Mouse (Mus musculus) right cerebral cortex, adult 2 months (tissue): Measurements from ENCODE around the gene Slc17a7.
A peak's percentile ranks its signal among the peaks of the same experiment; 100 is the strongest.
"Not testable (repeated sequence)": the region's sequence is repeated elsewhere in the genome, so short reads cannot be mapped to it uniquely, and the experiment has no call there.

ENCODE experiments used
- DNase-seq, 2 experiments: peaks; one replicate each; pipeline ENCODE4 v3.0.0; 2021 to 2022; ENCODE audit warnings: low spot score in 2 of 2

The Slc17a7 gene

GRCm38 (mm10) chr7:45133446-45134159 is 30.1 kb upstream of the Slc17a7 start:
- no peak for DNase-seq

GRCm38 (mm10) chr7:45134544-45135026 is 29.2 kb upstream of the Slc17a7 start:
- no peak for DNase-seq

- DNase-seq = no peak
Observed at GRCm38 (mm10) chr7:45135370-45135769, 28.4 kb upstream of the Slc17a7 start.

- peak; percentile 89 to 91 for DNase-seq
Observed at GRCm38 (mm10) chr7:45135993-45136567, 27.7 kb upstream of the Slc17a7 start, which contains the start of the genes Gm45713 and Flt3l. Gene Gm45713, minus strand, starts transcription at chr7:45136231. Gene Flt3l, minus strand, starts transcription at chr7:45136432.

- DNase-seq = no peak
Observed at GRCm38 (mm10) chr7:45137171-45138006, 26.4 kb upstream of the Slc17a7 start.

- DNase-seq = no peak
Observed at GRCm38 (mm10) chr7:45138403-45138802, 25.3 kb upstream of the Slc17a7 start.

- no peak for DNase-seq
Observed at GRCm38 (mm10) chr7:45139904-45140723, 23.6 kb upstream of the Slc17a7 start.

- DNase-seq = no peak
Observed at GRCm38 (mm10) chr7:45141319-45141718, 22.4 kb upstream of the Slc17a7 start.

GRCm38 (mm10) chr7:45141914-45142313 is 21.8 kb upstream of the Slc17a7 start:
- DNase-seq = no peak

- no peak for DNase-seq
Observed at GRCm38 (mm10) chr7:45144368-45145174, 19.2 kb upstream of the Slc17a7 start.

GRCm38 (mm10) chr7:45145460-45145859 is 18.3 kb upstream of the Slc17a7 start:
- no peak for DNase-seq

GRCm38 (mm10) chr7:45147267-45147666 is 16.5 kb upstream of the Slc17a7 start:
- DNase-seq = no peak

GRCm38 (mm10) chr7:45147899-45148298 is 15.8 kb upstream of the Slc17a7 start:
- no peak for DNase-seq

- DNase-seq = no peak
Observed at GRCm38 (mm10) chr7:45148534-45149098, 15.1 kb upstream of the Slc17a7 start.

- DNase-seq = no peak
Observed at GRCm38 (mm10) chr7:45149545-45149944, 14.2 kb upstream of the Slc17a7 start.

- DNase-seq = no peak
Observed at GRCm38 (mm10) chr7:45150321-45150720, 13.4 kb upstream of the Slc17a7 start.

- no peak for DNase-seq
Observed at GRCm38 (mm10) chr7:45151303-45151702, 12.4 kb upstream of the Slc17a7 start.

- DNase-seq = not testable (repeated sequence)
Observed at GRCm38 (mm10) chr7:45153052-45153451, 10.7 kb upstream of the Slc17a7 start.

GRCm38 (mm10) chr7:45153586-45153985 is 10.2 kb upstream of the Slc17a7 start:
- no peak for DNase-seq
